10 mouse cellular contexts compared by ENCODE assay signal in genomic region chr1:180481956-180482355, GRCm38 (mm10). TPM values are rescaled to one million over a fixed set of nuclear protein-coding genes. Genes with fewer than 3 reads are reported as not detected.
DNase-seq lines count a peak whose midpoint lies in the region; ATAC-seq and TF ChIP-seq lines count a peak whose summit lies in the region.
"Had no signal": no experiment of that assay in that cellular context is flagged by ENCODE, and none has a peak within 500 bp of the region (broad histone marks: within the 10 kb centered on the region; RNA-seq: fewer than 3 reads in every experiment).

No protein-coding gene starts in this region.

- no peaks in the 10 kb centered on the region for H3K36me3 ChIP-seq in heart, embryonic 10.5 days
- H3K36me3 ChIP-seq in forebrain, postnatal 0 days (ENCODE audit: insufficient read depth), result no peaks in the 10 kb centered on the region
- no peaks in the 10 kb centered on the region for H3K36me3 ChIP-seq in midbrain, embryonic 13.5 days

- H3K27me3 ChIP-seq in heart, embryonic 10.5 days (ENCODE audit: insufficient read depth, poor library complexity, severe bottlenecking), result peaks cover 97% of the 10 kb centered on the region
- peaks cover 5% of the 10 kb centered on the region; the same call in 1 of the 2 replicates for H3K27me3 ChIP-seq in forebrain, postnatal 0 days (ENCODE audit: insufficient read depth, low read length)
- H3K27me3 ChIP-seq in midbrain, embryonic 13.5 days, result peaks cover 56% of the 10 kb centered on the region

- DNase-seq in heart, embryonic 10.5 days (ENCODE audit: low spot score), result no peak
- no peak for DNase-seq in heart, postnatal 4 days
- DNase-seq in brain, embryonic 14.5 days (ENCODE audit: low read depth), result peak; percentile 26
- peak; percentile 51 for DNase-seq in forebrain, postnatal 0 days
- DNase-seq in testis, postnatal 10 days (ENCODE audit: low spot score), result no peak
- no peak for DNase-seq in yolk sac, embryonic 10.5 days (ENCODE audit: low spot score)
- DNase-seq in thymus, postnatal 0 days (ENCODE audit: low spot score), result no peak
- DNase-seq: cerebellum, postnatal 36 days; left cerebral cortex, postnatal 4 days had no signal

- peak overlapping the region; percentile 62; the same call in 1 of the 2 replicates for H3K4me3 ChIP-seq in heart, embryonic 10.5 days
- H3K4me3 ChIP-seq in forebrain, postnatal 0 days (ENCODE audit: low read depth, low read length), result peak overlapping the region; percentile 54
- no peak overlapping the region for H3K4me3 ChIP-seq in midbrain, embryonic 13.5 days (replicated peaks)

- no peak overlapping the region for H3K9ac ChIP-seq in forebrain, postnatal 0 days
- H3K9ac ChIP-seq in midbrain, embryonic 13.5 days (replicated peaks), result no peak overlapping the region

- 24% methylated on average over 10 of the region's 10 CpGs for WGBS in heart, embryonic 10.5 days
- 14% methylated on average over 10 of the region's 10 CpGs for WGBS in forebrain, postnatal 0 days
- WGBS in midbrain, embryonic 13.5 days, result 4% methylated on average over 10 of the region's 10 CpGs

- no peak for ATAC-seq in forebrain, postnatal 0 days
- ATAC-seq in midbrain, embryonic 13.5 days, result no peak

- peaks cover 24% of the 10 kb centered on the region for H3K4me1 ChIP-seq in heart, embryonic 10.5 days
- H3K4me1 ChIP-seq in forebrain, postnatal 0 days (ENCODE audit: insufficient read depth), result peaks cover 4% of the 10 kb centered on the region; the same call in 1 of the 2 replicates
- H3K4me1 ChIP-seq in midbrain, embryonic 13.5 days (replicated peaks), result peaks cover 22% of the 10 kb centered on the region

- no peaks in the 10 kb centered on the region for H3K9me3 ChIP-seq in heart, embryonic 10.5 days
- H3K9me3 ChIP-seq in forebrain, postnatal 0 days (ENCODE audit: low read length), result no peaks in the 10 kb centered on the region
- no peaks in the 10 kb centered on the region for H3K9me3 ChIP-seq in midbrain, embryonic 13.5 days

- H3K27ac ChIP-seq in heart, embryonic 10.5 days, result no peak overlapping the region
- H3K27ac ChIP-seq in forebrain, postnatal 0 days (ENCODE audit: low read depth, low read length), result no peak overlapping the region
- no peak overlapping the region for H3K27ac ChIP-seq in midbrain, embryonic 13.5 days

- peak overlapping the region; percentile 89 for H3K4me2 ChIP-seq in forebrain, postnatal 0 days (ENCODE audit: low read depth)
- peak overlapping the region; percentile 79; the same call in 1 of the 2 replicates for H3K4me2 ChIP-seq in midbrain, embryonic 13.5 days (replicated peaks)

- 0 out of 2 replicates have a peak, but pooled peaks have one; percentile 2 for TF ChIP-seq CTCF in brain, embryonic 14.5 days (IDR thresholded peaks at IDR 0.05; ENCODE audit: borderline replicate concordance, extremely low read depth, insufficient read depth, insufficient read length)
- TF ChIP-seq CTCF in forebrain, postnatal 0 days (IDR thresholded peaks at IDR 0.05; ENCODE audit: low read depth), result peak; percentile 50

- no peak for TF ChIP-seq POLR2A in brain, embryonic 14.5 days (IDR thresholded peaks at IDR 0.05; ENCODE audit: borderline replicate concordance, extremely low read depth, insufficient read depth, insufficient read length, poor library complexity, severe bottlenecking)

RNA-seq across cellular contexts. Expression of gene Stum, which starts 1.3 kb away (rescaled TPM):
- 0.26 and 0.64 TPM in 2 replicates for polyA plus RNA-seq in heart, embryonic 10.5 days (2016; fragmentation: Nextera tagmentation; extraction: Ambion mirVana)
- total RNA-seq in heart, postnatal 4 days (2021), result 1 to 10 TPM in 1 of 2 experiments, under 1 TPM in 1; 0.74 to 1.6 TPM
- 10.2 and 11.6 TPM in 2 replicates for polyA plus RNA-seq in brain, embryonic 14.5 days (2012; rRNA removed)
- 59.7 and 80.7 TPM in 2 replicates for total RNA-seq in forebrain, postnatal 0 days (2014; rRNA removed)
- 15.2 and 16.7 TPM in 2 replicates for polyA plus RNA-seq in forebrain, postnatal 0 days (2015; fragmentation: Nextera tagmentation; extraction: Ambion mirVana)
- 1.6 and 1.7 TPM in 2 replicates for polyA plus RNA-seq in midbrain, embryonic 13.5 days (2015; fragmentation: Nextera tagmentation; extraction: Ambion mirVana)
- 0.22 and 0.28 TPM in 2 replicates for polyA plus RNA-seq in thymus, postnatal 0 days (2015; fragmentation: Nextera tagmentation; extraction: Ambion mirVana)

Comparison
In these comparisons a context has a peak if more than half of its experiments do, and no peak if none do; other contexts are left out.
1. DNase-seq: peak in brain, embryonic 14.5 days (single experiment) and forebrain, postnatal 0 days (single experiment); none in heart, embryonic 10.5 days (single experiment), heart, postnatal 4 days (single experiment), testis, postnatal 10 days (single experiment), yolk sac, embryonic 10.5 days (single experiment) and thymus, postnatal 0 days (single experiment).